Mouse (Mus musculus) ZHBTc4 (cell line): ENCODE data around the gene B4galnt1.
"Not testable (repeated sequence)": the region's sequence is repeated elsewhere in the genome, so short reads cannot be mapped to it uniquely, and the experiment has no call there.

Source experiments
- DNase-seq: peaks from one replicate; pipeline ENCODE4 v3.0.0-alpha.2; 2011; ENCODE audit warnings: low read depth, low spot score

B4galnt1 gene

GRCm38 (mm10) chr10:127188465-127189115, 23.6 kb downstream of the B4galnt1 start:
- peak; percentile 85 for DNase-seq

GRCm38 (mm10) chr10:127189116-127189650, 24.2 kb downstream of the B4galnt1 start:
- DNase-seq, result no peak

GRCm38 (mm10) chr10:127189651-127190381, 24.8 kb downstream of the B4galnt1 start, which contains the start of gene Arhgef25:
TSS of gene Arhgef25 (minus strand) at chr10:127190083.
- no peak for DNase-seq

GRCm38 (mm10) chr10:127190398-127191190, 25.6 kb downstream of the B4galnt1 start:
- no peak for DNase-seq

DNA sequence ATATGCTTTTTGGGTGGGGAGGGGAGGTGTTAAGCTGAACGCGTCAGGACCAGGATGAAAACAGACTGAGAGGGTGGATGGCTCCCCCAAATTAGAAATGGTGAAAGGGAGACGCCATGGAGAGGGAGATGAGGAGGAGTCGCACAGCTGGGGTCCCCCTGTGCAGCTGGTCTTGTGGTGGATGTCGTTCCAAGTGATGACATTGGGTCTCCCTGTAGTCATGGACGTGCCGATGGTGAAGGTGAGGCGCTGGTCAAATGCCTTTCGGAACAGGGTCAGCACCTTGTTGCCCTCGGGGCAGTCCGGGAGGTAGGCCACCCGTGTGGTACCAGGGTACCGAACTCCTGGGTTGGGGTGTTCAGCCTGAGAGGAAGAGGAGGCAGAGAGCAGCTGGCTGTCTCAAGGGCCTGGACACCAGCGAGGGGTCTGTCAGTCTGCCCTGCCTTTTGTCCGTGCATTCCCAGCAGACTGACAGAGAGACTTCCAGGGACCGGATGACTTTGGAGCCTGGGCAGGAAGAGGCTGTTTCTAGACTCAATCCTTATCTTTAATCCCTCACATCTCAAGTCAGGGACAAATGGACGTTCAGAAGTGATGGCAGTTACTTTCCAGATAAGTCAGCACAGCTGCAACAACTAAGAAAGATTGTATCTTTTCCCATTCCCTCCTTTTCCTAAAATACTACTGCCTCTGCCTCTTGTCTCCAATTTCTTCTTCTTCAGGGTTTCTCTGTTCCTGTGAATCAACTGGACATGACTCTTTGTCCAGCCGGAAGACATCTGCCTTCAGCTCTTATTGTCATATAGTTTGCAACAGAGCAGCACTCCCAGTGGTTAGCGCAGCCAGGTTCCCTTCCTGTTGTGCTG, 26.4 kb downstream of the B4galnt1 start:
- DNase-seq, result no peak

DNA sequence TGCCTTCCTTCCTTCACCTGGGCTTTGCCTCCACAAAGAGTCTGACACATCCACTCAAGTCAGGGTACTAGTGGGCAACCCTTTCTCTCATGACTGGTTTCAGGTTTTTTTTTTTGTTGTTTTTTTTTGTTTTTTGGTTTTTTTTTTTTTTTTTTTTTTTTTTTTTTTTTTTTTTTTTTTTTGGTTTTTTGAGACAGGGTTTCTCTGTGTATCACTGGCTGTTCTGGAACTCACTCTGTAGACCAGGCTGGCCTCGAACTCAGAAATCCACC, 27.0 kb downstream of the B4galnt1 start:
- DNase-seq, result not testable (repeated sequence)

DNA sequence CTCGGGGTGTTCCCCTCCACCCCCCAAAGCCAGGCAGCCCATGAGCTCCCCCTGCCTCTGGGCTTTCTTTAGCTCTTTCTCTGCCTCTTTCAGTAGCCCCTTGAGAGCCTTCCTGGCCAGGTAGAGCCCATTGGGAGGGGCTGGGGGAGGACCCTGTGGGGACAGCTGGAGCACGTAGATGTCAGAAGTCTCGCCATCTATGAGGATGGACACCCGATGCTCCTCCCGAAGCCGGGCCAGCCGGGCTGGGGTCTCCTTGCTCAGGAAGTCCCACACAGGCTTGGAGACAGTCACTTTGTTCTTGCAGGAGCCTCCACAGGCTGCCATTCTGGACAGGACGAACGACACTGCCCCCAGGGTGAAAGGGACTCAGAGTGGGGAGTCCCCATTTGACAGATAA, 28.0 kb downstream of the B4galnt1 start:
- DNase-seq, result no peak

GRCm38 (mm10) chr10:127194428-127195327, 29.7 kb downstream of the B4galnt1 start:
- no peak for DNase-seq

DNA sequence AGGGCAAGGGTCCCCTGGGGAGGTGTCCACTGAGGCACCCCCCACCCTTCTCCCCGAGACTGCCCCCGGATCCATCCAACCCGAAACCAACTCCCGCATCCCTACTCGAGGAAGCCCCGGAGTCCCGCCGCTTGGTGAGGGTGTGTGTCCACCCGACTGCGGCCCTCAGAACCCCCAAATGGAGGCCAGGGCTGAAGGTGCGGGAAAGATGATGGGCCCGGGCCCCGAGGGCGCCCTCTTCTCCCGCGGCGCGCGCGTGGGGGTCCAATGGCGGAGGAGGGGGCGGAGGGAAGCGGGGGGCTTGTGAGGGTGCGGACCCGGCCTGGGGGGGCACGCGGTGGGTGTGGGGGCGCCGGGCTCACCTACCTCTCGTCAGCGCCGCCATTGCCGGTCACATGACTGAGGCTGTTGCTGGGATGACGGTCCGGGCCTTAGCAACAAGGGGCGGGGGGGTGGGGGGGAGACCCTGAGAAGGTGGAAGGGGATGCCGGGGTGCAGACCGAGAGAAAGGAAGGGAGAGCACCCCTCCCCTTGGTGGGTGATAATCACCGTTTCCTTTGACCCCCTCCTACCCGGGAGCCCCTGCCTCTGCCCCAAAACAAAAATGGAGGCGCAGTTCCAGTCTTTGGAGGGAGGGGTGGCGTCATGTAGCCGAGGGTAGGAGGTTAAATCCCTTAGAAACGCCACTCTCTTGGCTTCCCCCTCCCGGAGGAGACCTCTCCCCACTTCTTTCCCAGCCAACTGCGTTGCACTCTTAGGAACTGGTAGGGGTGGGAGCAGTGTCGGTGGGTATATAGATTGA, 30.5 kb downstream of the B4galnt1 start, which contains the start of gene Dtx3:
TSS of gene Dtx3 (minus strand) at position 401 of the 802 bp plus-strand sequence.
- DNase-seq, result no peak

DNA sequence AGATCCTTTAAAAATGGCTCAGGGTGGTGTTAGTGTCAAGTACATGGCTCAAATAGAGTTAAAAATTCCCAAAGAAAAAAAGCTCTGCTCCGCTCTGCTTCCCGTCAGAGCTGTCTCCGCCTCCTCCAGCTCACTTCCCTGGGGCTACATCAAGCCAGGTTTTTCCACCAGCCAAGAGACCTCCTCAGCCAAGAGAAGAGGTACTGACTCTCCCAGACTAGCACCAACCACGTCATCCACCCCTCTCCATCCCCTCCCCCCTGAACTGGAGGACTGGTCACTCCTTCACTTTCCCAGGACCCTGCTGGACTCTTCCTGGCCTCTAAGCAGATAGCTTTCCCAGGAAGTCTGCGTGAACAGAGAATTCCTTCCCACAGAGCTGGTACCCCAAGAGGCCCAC, 31.4 kb downstream of the B4galnt1 start:
- DNase-seq, result no peak

GRCm38 (mm10) chr10:127197104-127197503, 32.1 kb downstream of the B4galnt1 start:
- DNase-seq, result no peak

GRCm38 (mm10) chr10:127197505-127198110, 32.6 kb downstream of the B4galnt1 start:
- no peak for DNase-seq

DNA sequence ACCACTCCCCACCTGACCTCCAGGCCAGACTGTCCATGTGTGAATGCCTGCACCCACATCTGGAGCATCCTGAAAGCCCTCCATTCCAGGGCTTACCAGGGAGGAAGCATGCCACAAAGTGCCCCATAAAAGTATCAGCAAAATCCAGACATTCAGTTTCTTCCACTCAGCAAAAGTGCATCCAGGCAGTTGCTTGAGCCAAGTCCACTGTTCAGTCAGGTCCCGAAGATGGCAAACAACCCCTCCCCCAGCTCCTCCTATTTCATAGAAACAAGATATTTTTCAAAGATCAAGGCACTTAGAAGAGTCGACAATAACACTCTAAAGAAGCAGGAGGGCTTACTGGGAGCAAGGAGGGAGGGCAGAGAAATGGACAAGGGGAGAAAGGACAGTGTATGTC, 33.5 kb downstream of the B4galnt1 start:
- DNase-seq, result no peak

- no peak for DNase-seq
Measured at GRCm38 (mm10) chr10:127199068-127199467, 34.0 kb downstream of the B4galnt1 start.

- no peak for DNase-seq
Measured at GRCm38 (mm10) chr10:127199474-127199873, 34.4 kb downstream of the B4galnt1 start.

DNA sequence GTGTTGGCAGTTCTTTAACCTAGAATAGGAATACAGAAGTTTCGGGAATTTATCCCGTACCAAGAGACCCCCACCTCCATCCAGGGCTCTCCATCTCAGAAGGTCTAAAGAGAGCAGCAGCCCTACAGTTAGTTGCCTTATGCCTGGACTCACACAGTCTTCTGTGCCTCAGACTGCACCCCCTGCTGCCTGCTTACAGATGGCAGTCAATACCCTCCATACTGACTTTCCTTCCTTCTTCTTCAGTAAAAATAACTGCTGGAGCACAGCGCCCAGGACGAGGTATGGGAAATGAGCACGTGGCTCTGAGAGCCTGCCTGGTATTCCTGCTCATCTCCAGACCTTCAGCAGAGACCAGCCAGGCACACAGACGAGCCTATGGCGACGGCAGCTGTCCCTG, 35.3 kb downstream of the B4galnt1 start:
- DNase-seq, result no peak

- DNase-seq, result no peak
Measured at GRCm38 (mm10) chr10:127203106-127203505, 38.1 kb downstream of the B4galnt1 start.

GRCm38 (mm10) chr10:127204589-127204988, 39.6 kb downstream of the B4galnt1 start:
- no peak for DNase-seq

- DNase-seq, result no peak
Measured at GRCm38 (mm10) chr10:127205373-127205772, 40.3 kb downstream of the B4galnt1 start.
